Mouse (Mus musculus) C2C12 (cell line): ENCODE data around the gene Lgals12. TPM values are rescaled to one million over a fixed set of nuclear protein-coding genes. Genes with fewer than 3 reads are reported as not detected.

Experiments used
- H3K27me3 ChIP-seq: one replicate; pipeline ENCODE4 v1.6.1; 2011; ENCODE audit not compliant: control insufficient read depth, insufficient read depth, insufficient read length
- H3K36me3 ChIP-seq: one replicate; pipeline ENCODE4 v1.6.1; 2011; ENCODE audit not compliant: control insufficient read depth, insufficient read depth
- H3K4me3 ChIP-seq: one replicate; pipeline ENCODE4 v1.5.1; 2011; ENCODE audit warnings: mild to moderate bottlenecking, control low read depth; ENCODE audit not compliant: poor library complexity, insufficient read depth, severe bottlenecking
- H3K79me2 ChIP-seq: one replicate; pipeline ENCODE4 v1.6.1; 2011; ENCODE audit not compliant: control insufficient read depth, insufficient read depth
- H3K79me3 ChIP-seq: one replicate; pipeline ENCODE4 v1.6.1; 2011; ENCODE audit warnings: low read depth, control low read depth
- H3ac ChIP-seq: one replicate; pipeline ENCODE3; 2011; ENCODE audit warnings: low read depth; ENCODE audit not compliant: control insufficient read depth, insufficient read length
- CEBPB ChIP-seq: IDR thresholded peaks from one replicate; pipeline ENCODE4 v1.6.1; 2011; ENCODE audit warnings: low read depth, mild to moderate bottlenecking, control low read depth, moderate library complexity
- CTCF ChIP-seq: IDR thresholded peaks from one replicate; pipeline ENCODE4 v1.5.1; 2011; ENCODE audit not compliant: control insufficient read depth, insufficient read depth, insufficient read length
- FOSL1 ChIP-seq: IDR thresholded peaks from one replicate; pipeline ENCODE4 v1.8.0; 2011; ENCODE audit warnings: mild to moderate bottlenecking, low read length; ENCODE audit not compliant: poor library complexity, insufficient read depth, severe bottlenecking
- MAX ChIP-seq: IDR thresholded peaks from one replicate; pipeline ENCODE4 v1.6.1; 2011; ENCODE audit warnings: mild to moderate bottlenecking, control low read depth
- MYOD1 ChIP-seq: IDR thresholded peaks from one replicate; pipeline ENCODE4 v1.6.1; 2011; ENCODE audit warnings: low read depth; ENCODE audit not compliant: control insufficient read depth, insufficient read length
- MYOG ChIP-seq: IDR thresholded peaks from one replicate; pipeline ENCODE4 v1.6.1; 2011; ENCODE audit not compliant: control insufficient read depth, insufficient read length; ENCODE audit errors: extremely low read depth
- USF1 ChIP-seq: IDR thresholded peaks from one replicate; pipeline ENCODE4 v1.6.1; 2011; ENCODE audit warnings: low read depth, mild to moderate bottlenecking, control low read depth, moderate library complexity
- polyA plus RNA-seq: library from polyadenylated mRNA; unstranded; fragments of >200 nt; fragmentation: generic; extraction: Trizol; gene quantifications from one replicate; pipeline ENCODE4 v1.2.1, GENCODE M21; 2012; ENCODE audit warnings: missing spikeins

The Lgals12 gene
- polyA plus RNA-seq, 1 experiment, result not detected

GRCm38 (mm10) chr19:7617085-7617484 is 10.1 kb upstream of the Lgals12 start:
- no peaks in the 10 kb centered on the region for H3K36me3 ChIP-seq
- H3K79me3 ChIP-seq, result no peaks in the 10 kb centered on the region
- H3K4me3 ChIP-seq, result no peak overlapping the region
- TF ChIP-seq CEBPB (no peak), USF1 (no peak), FOSL1 (no peak), MYOG (no peak), CTCF (no peak), MYOD1 (no peak)
- H3K27me3 ChIP-seq, result peaks cover 21% of the 10 kb centered on the region
- no peaks in the 10 kb centered on the region for H3K79me2 ChIP-seq
- no peak overlapping the region for H3ac ChIP-seq

DNA sequence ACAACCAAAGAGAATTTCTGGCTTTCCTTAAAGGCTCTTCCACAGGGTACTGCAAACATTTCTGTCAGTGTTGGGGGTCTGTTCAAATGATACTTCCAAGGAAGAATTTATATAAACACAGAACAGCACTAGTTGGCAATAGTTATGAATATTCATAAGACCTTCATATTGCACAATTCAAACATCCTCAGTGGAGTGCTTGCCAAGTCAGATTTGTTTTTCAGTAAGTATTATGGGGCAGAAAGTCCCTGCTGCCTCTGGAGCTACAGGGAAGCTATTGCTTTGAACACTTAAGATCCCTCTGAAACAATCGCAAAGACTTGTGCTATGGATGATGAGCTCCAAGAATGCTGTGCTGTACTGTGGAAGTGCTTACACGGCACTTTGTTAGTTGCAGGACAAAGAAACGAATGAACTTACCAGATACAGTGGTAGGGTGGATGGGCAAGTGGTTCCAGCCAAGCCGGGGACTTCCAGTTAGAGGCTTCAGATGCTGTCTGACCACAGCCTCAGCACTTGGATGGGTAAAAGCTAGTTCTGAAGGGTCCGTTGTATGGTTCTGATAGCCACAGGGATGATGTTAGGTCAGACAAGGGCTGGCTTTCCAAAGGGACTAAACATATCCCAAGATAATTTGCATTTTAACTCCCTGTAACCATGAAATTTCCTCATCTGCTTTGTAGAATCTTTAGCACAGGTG is 9.4 kb upstream of the Lgals12 start:
- Histone ChIP-seq H3K4me3 (no peak overlapping the region), H3K79me3 (no peaks in the 10 kb centered on the region), H3ac (no peak overlapping the region), H3K36me3 (no peaks in the 10 kb centered on the region), H3K27me3 (peaks cover 21% of the 10 kb centered on the region), H3K79me2 (no peaks in the 10 kb centered on the region)
- no peak for TF ChIP-seq MAX
- TF ChIP-seq USF1, result no peak
- no peak for TF ChIP-seq CEBPB
- TF ChIP-seq MYOD1, result no peak
- TF ChIP-seq FOSL1, result no peak
- TF ChIP-seq CTCF, result no peak
- no peak for TF ChIP-seq MYOG

DNA sequence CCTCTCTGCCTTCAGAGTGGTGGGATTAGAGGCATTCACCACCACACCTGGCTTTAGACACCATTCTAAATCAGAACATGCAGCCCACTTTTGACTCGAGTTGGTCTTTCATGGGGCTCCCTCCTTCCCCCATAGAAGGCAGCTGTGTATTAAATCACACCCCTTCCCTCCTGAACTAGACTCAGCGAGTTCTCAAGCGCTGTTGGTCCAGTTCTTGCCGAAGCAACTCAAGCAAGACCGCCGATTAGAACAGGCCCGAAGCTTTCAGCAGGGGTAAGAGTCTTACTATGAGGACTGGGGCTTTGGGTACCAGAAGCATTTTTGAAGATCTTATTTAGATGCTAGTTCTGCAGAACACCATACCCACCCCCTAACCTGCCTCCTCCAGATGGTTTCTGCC is 6.2 kb upstream of the Lgals12 start:
- no peak for TF ChIP-seq CTCF
- no peak for TF ChIP-seq FOSL1
- TF ChIP-seq MYOG, result no peak
- Histone ChIP-seq H3K79me3 (no peaks in the 10 kb centered on the region), H3K4me3 (no peak overlapping the region), H3K79me2 (no peaks in the 10 kb centered on the region), H3K36me3 (no peaks in the 10 kb centered on the region), H3ac (no peak overlapping the region), H3K27me3 (peaks cover 12% of the 10 kb centered on the region)

DNA sequence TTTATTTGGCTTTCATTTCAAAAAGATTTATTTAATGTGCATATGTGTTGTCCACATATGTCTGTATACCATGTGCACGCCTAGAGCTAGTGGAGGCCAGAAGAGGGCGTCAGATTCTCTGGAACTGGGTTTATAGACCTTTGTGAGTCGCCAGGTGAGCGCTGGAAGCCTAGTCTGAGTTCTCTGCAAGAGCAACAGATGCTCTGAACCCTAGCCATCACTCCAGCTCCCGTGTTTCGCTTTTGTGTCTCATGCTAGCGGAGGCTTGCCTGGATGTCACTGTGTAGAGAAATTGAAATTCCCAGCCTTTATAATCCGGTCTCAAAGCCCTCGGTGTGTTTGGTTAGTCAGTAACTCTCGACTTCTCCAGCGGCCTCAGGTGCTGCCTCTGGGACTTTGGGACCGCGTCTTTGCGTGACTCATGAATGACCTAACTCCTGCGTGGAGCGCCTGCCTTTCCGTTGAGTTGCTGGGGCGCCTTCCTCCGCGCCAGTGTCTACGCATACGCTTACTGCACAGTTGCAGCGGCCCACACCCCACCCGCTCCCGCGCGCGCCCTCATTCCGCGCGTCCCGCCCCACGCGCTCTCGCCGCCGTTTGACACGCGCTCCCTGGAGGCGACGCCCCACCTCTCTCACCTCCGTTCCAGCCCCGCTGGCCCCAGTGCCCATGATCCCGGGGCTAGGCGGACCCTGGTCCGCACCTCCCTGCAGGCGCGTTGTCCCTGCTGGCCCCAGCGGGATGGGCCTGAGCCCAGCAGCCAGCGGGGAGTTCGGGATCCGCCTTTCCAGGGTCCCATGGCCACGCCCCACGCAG is 5.2 kb upstream of the Lgals12 start, which contains the start of gene Hrasls5:
Hrasls5 (plus strand) TSS at position 600 of the 816 bp plus-strand sequence.
- H3K4me3 ChIP-seq, result no peak within 1 kb of the TSS
- no peak for TF ChIP-seq MYOD1
- no peak for TF ChIP-seq CEBPB
- TF ChIP-seq FOSL1, result no peak
- no peak for TF ChIP-seq MAX
- no peak for TF ChIP-seq USF1
- TF ChIP-seq MYOG, result no peak
- no peaks in the 10 kb centered on the region for H3K79me3 ChIP-seq
- no peaks in the 10 kb centered on the region for H3K36me3 ChIP-seq
- H3ac ChIP-seq, result no peak within 1 kb of the TSS
- H3K27me3 ChIP-seq, result peaks cover 12% of the 10 kb centered on the region
- H3K79me2 ChIP-seq, result no peaks in the 10 kb centered on the region

DNA sequence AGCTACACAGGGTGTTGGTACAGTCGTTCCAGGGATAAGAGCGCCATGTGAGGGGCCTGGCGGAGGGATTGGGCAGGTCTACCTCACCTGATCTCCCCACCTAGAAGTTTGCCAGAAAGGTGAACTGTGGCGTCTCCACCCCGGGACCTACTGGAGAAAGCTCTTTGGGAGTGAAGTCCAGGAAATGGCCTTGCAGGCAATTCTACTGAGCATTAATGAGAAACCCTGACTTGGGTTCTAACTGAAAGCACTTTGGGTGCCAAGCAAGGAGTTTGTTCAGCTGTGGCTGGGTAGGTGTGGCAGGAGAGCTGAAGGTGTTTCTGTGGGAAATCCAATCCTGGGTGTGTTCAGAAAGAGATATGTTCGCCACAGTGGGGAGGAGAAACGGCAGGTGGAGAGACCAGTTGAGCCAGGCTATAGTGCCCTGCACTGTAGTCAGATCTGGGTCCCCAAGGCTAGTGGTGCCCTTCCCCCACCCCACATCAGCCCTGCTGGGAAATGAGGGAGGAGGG is 753 bp upstream of the Lgals12 start:
- H3K79me2 ChIP-seq, result no peaks in the 10 kb centered on the region
- no peaks in the 10 kb centered on the region for H3K36me3 ChIP-seq
- no peaks in the 10 kb centered on the region for H3K79me3 ChIP-seq
- TF ChIP-seq MAX, result no peak
- TF ChIP-seq MYOD1, result no peak
- no peak for TF ChIP-seq MYOG
- TF ChIP-seq USF1, result no peak
- no peak for TF ChIP-seq CTCF
- TF ChIP-seq CEBPB, result no peak
- no peak for TF ChIP-seq FOSL1
- peaks cover 3% of the 10 kb centered on the region for H3K27me3 ChIP-seq
- no peak overlapping the region for H3K4me3 ChIP-seq
- no peak overlapping the region for H3ac ChIP-seq
